Mouse (Mus musculus) spleen, adult 2 months (tissue): ENCODE measurements around the gene Prmt9. TPM values are rescaled to one million over a fixed set of nuclear protein-coding genes. Genes with fewer than 3 reads are reported as not detected.

Source experiments
- DNase-seq, 2 experiments: peaks; one replicate each; pipeline versions ENCODE4 v3.0.0 to v3.0.0-alpha.2; 2012 to 2021; ENCODE audit warnings: low spot score in 2 of 2, low read depth in 1 of 2
- H3K27ac ChIP-seq: fragments of 200-500 bp; 2 replicates; pipeline ENCODE4 v1.5.1; 2012; ENCODE audit warnings: low read length, inconsistent platforms; ENCODE audit not compliant: insufficient read depth
- H3K27me3 ChIP-seq: fragments of 200-500 bp; 2 replicates; pipeline ENCODE4 v1.6.1; 2012; ENCODE audit warnings: mild to moderate bottlenecking, moderate library complexity, low read length, inconsistent platforms; ENCODE audit not compliant: control insufficient read depth, insufficient read depth
- H3K36me3 ChIP-seq: fragments of 200-500 bp; 2 replicates; pipeline ENCODE4 v1.6.1; 2012; ENCODE audit warnings: mild to moderate bottlenecking, low read length, inconsistent platforms; ENCODE audit not compliant: control insufficient read depth, insufficient read depth
- H3K4me1 ChIP-seq: fragments of 200-500 bp; 2 replicates; pipeline ENCODE4 v1.6.1; 2011; ENCODE audit warnings: inconsistent platforms; ENCODE audit not compliant: control insufficient read depth, insufficient read depth, insufficient read length
- H3K4me3 ChIP-seq: fragments of 200-500 bp; 2 replicates; pipeline ENCODE4 v1.5.1; 2011; ENCODE audit warnings: mild to moderate bottlenecking, inconsistent platforms; ENCODE audit not compliant: insufficient read depth, insufficient read length; ENCODE audit errors: extremely low read depth
- CTCF ChIP-seq: fragments of 200-500 bp; IDR thresholded peaks from 2 replicates; pipeline ENCODE4 v1.5.1; 2011; ENCODE audit warnings: mild to moderate bottlenecking, inconsistent platforms; ENCODE audit not compliant: insufficient read depth, insufficient read length, insufficient replicate concordance; ENCODE audit errors: extremely low read depth
- POLR2A ChIP-seq: fragments of 200-500 bp; IDR thresholded peaks from 2 replicates; pipeline ENCODE4 v1.6.1; 2011; ENCODE audit warnings: low read depth, low read length, inconsistent platforms
- WGBS: fragments of 180-500 bp; shearing (Covaris S2); methylation state at CpG from one replicate; pipeline ENCODE4 v1.1.7; 2018; 5-methylcytosine and 5-hydroxymethylcytosine counted together
- polyA plus RNA-seq: library from polyadenylated mRNA; depleted of rRNA; stranded (reverse); fragments of >200 nt; gene quantifications from 2 replicates; pipeline ENCODE4 v1.2.3, GENCODE M21; 2012; rRNA removed

The Prmt9 gene
- polyA plus RNA-seq, 1 experiment = 5.7 TPM

DNA sequence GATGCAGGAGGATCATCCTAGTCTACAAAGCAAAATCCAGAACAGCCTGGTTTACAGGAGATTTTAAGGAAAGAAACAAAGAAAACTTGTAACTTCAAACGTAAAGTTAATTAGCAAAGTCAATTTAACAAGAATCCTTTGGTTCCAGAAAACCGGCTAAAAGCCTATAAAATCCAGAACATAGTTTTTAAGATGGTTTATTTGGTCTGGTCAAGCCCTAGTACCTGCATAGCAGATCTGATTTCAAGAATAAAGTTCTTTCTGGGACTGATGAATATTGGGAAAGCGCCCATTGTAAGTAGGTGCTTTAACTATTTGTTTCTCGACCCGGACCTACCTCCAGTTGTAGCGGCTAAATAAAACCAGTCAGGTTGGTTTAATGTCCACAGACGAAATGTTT is 60.4 kb downstream of the Prmt9 start:
- TF ChIP-seq CTCF = no peak
- WGBS = 30% methylated on average over 7 of the region's 7 CpGs

DNA sequence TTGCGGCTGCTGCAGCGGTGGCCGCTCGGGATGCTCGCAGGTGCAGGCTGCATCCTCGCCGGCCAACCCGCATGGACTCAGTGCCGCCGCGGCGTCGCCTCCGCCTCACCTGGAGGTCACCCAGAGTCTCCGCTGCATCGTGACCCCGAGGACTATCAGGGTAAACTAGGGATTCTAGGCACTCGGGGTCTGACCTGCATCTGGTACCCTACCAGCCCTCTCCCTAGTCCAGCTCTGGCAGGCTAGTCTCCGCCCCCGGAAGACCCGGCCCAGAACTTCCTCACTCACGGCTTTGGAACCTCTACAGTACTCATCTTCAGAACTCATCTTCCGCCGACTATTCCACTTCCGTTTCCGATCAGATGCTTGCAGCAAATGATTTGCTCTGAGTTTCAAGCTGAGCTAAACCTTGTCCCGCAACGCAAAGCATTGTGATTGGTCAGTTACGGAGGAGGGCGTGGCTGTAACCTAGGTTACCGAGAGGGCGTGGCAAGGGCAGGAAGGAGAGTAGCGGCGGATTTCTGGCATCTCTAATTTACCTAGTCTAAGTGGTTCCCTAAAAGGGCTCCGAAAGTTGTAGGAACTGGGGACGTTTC is 61.3 kb downstream of the Prmt9 start, which contains the start of gene Tmem184c:
TSS of gene Tmem184c (minus strand) at position 325 of the 596 bp plus-strand sequence.
- under 1% methylated on average over 36 of the region's 36 CpGs for WGBS
- TF ChIP-seq POLR2A = peak; percentile 47; the same call in 1 of the 2 replicates
- TF ChIP-seq CTCF = no peak
- H3K27ac ChIP-seq = peak within 1 kb of the TSS; percentile 48
- no peaks in the 10 kb centered on the region for H3K27me3 ChIP-seq
- peaks cover 4% of the 10 kb centered on the region; the same call in 1 of the 2 replicates for H3K4me1 ChIP-seq
- peaks cover 2% of the 10 kb centered on the region; the same call in 1 of the 2 replicates for H3K36me3 ChIP-seq
- peak within 1 kb of the TSS; percentile 89 for H3K4me3 ChIP-seq
- DNase-seq = peak; percentile 99

More for the DNA sequence above, 60.4 kb downstream of the Prmt9 start:
- Histone ChIP-seq H3K4me3 (peak overlapping the region; percentile 89; the same call in 1 of the 2 replicates), H3K27me3 (no peaks in the 10 kb centered on the region), H3K36me3 (peaks cover 6% of the 10 kb centered on the region), H3K4me1 (peaks cover 4% of the 10 kb centered on the region; the same call in 1 of the 2 replicates), H3K27ac (no peak overlapping the region)
- no peak for DNase-seq

DNA sequence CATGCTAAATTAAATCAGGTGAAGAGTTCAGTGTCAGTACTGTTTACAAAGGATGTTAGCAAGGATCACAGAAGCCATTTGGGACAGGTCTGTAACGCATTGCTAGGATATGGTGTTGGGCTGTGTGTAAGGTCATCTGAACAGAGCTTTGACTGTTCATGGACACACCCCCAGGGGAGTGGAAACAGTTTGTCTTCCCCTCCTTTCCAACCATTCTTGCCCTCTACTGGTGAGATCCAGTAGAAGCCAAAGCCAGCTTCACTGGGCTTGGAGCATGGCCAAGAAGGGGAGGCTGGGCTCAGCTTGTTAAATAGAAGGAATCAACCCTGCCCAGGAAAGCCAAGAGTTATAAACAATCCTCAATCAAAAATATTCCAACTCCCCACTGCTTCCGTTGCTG is 68.7 kb downstream of the Prmt9 start:
- H3K4me3 ChIP-seq = no peak overlapping the region
- H3K36me3 ChIP-seq = no peaks in the 10 kb centered on the region
- H3K27me3 ChIP-seq = no peaks in the 10 kb centered on the region
- TF ChIP-seq CTCF (no peak), POLR2A (no peak)
- H3K4me1 ChIP-seq = no peaks in the 10 kb centered on the region
- no peak overlapping the region for H3K27ac ChIP-seq
- 74% methylated on average over 2 of the region's 2 CpGs for WGBS
- no peak for DNase-seq

DNA sequence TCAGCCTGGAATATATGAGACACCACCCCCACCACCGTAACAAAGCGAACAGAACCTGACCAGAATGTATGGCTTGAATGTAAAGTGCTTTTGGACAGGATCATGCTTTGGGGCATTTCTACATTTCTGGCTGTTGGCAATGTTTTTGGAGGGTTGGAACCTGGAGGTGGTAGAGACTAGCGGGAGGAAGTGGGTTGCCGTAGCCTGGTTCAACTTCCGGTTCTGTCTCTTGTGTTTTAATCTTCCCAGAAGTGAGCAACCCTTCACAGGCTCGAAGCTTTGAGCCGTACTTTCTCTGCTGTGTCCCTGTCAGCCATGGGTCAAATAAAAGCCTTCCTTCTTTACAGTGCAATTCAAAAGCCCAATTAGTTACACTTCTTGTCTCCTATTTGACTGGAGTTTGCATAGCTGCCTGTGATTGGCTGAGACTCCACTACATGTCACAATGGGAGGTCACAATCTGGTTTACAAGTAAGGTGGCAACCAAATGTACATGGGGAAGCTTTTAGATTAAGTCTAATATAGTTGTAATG is 74.5 kb downstream of the Prmt9 start:
- Histone ChIP-seq H3K27me3 (no peaks in the 10 kb centered on the region), H3K36me3 (no peaks in the 10 kb centered on the region), H3K4me3 (no peak overlapping the region), H3K4me1 (no peaks in the 10 kb centered on the region; the same call in 1 of the 2 replicates), H3K27ac (no peak overlapping the region)
- WGBS = 72% methylated on average over 7 of the region's 7 CpGs
- DNase-seq = no peak
- TF ChIP-seq CTCF (no peak), POLR2A (no peak)

DNA sequence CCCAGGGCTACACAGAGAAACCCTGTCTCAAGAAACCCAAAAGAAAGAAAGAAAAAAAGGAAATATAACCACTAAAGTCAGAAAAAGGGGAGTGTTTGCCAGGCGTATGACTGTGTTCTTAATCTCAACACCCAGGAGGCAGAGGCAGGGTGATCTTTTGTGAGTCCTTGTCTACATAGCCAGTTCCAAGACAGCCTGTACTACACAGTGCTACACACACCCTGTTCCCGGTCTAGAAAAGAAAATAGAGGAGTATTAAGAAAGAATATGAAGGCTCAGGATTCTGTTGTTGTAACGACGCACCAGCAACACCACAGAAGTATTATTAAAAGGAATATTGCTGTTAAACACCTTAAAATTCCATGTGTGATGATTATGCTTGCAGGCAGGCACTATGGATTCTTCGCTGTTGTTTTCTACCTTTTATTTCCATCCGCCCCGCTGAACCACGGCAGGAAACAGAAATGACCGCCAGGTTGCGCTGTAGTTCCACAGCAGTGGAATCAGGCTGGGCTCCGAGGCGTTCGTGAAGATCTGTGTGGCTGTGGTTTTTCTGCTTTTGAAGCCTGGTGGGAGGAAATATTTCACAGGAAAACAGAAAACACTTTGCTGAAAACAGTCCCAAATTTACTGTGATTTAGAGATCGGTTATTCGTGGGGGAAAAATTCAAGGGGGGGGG is 80.8 kb downstream of the Prmt9 start:
- no peaks in the 10 kb centered on the region for H3K36me3 ChIP-seq
- no peak overlapping the region for H3K4me3 ChIP-seq
- DNase-seq = peak; percentile 40 to 58
- H3K27me3 ChIP-seq = no peaks in the 10 kb centered on the region
- WGBS = 19% methylated on average over 15 of the region's 15 CpGs
- H3K27ac ChIP-seq = no peak overlapping the region
- TF ChIP-seq CTCF = peak; percentile 87
- no peak for TF ChIP-seq POLR2A
- H3K4me1 ChIP-seq = no peaks in the 10 kb centered on the region; the same call in 1 of the 2 replicates

DNA sequence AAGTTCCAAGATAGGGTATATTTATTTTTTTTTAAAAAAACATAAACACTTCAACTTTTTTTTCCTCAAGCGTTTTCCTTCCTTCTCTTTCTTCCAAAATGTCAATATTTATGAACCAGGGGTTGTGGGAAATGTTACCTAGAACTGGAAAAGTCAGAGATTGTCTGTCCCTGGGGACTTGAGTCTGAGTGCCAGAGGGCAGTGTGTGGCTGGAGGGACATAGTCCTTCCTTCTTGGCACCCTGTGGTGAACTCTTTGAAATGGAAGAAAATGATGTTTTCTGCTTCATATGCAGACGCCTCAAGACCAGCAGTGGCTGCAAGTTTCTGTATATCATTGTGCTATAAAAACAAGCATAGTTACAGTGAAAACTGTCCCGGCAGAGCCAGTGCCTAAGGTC is 81.5 kb downstream of the Prmt9 start:
- no peak overlapping the region for H3K4me3 ChIP-seq
- DNase-seq = no peak
- H3K27me3 ChIP-seq = no peaks in the 10 kb centered on the region
- WGBS = 82% methylated on average over 3 of the region's 3 CpGs
- no peak for TF ChIP-seq POLR2A
- no peak for TF ChIP-seq CTCF
- no peak overlapping the region for H3K27ac ChIP-seq
- H3K4me1 ChIP-seq = no peaks in the 10 kb centered on the region; the same call in 1 of the 2 replicates
- no peaks in the 10 kb centered on the region for H3K36me3 ChIP-seq

Other genes starting within 250 kb of the Prmt9 start
- 4.3 and 5.2 TPM in 2 replicates for gene Arhgap10, start 31.4 kb upstream of the Prmt9 start, polyA plus RNA-seq
- gene Tmem184c, start 61.3 kb downstream of the Prmt9 start, polyA plus RNA-seq = 3.8 and 4.9 TPM in 2 replicates
- 1.8 and 2.1 TPM in 2 replicates for gene Ednra, start 175.1 kb downstream of the Prmt9 start, polyA plus RNA-seq